Mouse (Mus musculus) liver, adult 2 months (tissue): ENCODE data around the gene Ifi211. TPM values are rescaled to one million over a fixed set of nuclear protein-coding genes. Genes with fewer than 3 reads are reported as not detected.
"Not testable (repeated sequence)": the region's sequence is repeated elsewhere in the genome, so short reads cannot be mapped to it uniquely, and the experiment has no call there.

Source experiments
- DNase-seq: peaks from one replicate; pipeline ENCODE4 v3.0.0-alpha.2; 2011; ENCODE audit warnings: low read depth, low spot score; ENCODE audit errors: extremely low read depth
- H3K27ac ChIP-seq: fragments of 200-500 bp; replicated peaks from 2 replicates; pipeline ENCODE4 v1.5.1; 2012; ENCODE audit warnings: low read depth, mild to moderate bottlenecking, control low read depth, inconsistent platforms, low read length; ENCODE audit not compliant: insufficient read depth
- H3K27me3 ChIP-seq: fragments of 200-500 bp; 2 replicates; pipeline ENCODE4 v1.6.1; 2012; ENCODE audit warnings: mild to moderate bottlenecking, moderate library complexity, low read length, inconsistent platforms; ENCODE audit not compliant: control insufficient read depth, insufficient read depth
- H3K36me3 ChIP-seq: fragments of 200-500 bp; 2 replicates; pipeline ENCODE4 v1.6.1; 2012; ENCODE audit warnings: low read length, inconsistent platforms; ENCODE audit not compliant: control insufficient read depth, insufficient read depth
- H3K4me1 ChIP-seq: fragments of 200-500 bp; 2 replicates; pipeline ENCODE4 v1.6.1; 2011; ENCODE audit warnings: low read length; ENCODE audit not compliant: control insufficient read depth, insufficient read depth
- H3K4me3 ChIP-seq: fragments of 200-500 bp; 2 replicates; pipeline ENCODE4 v1.5.1; 2011; ENCODE audit warnings: low read depth, mild to moderate bottlenecking, control low read depth, low read length, moderate library complexity; ENCODE audit not compliant: insufficient read depth
- H3K79me2 ChIP-seq: fragments of 200-500 bp; 2 replicates; pipeline ENCODE4 v1.6.1; 2012; ENCODE audit warnings: inconsistent platforms, mild to moderate bottlenecking, low read length, moderate library complexity; ENCODE audit not compliant: control insufficient read depth, insufficient read depth
- H3K9ac ChIP-seq: fragments of 200-500 bp; 2 replicates; pipeline ENCODE4 v1.6.1; 2012; ENCODE audit warnings: low read depth, mild to moderate bottlenecking, control low read depth, inconsistent platforms, low read length
- CTCF ChIP-seq: fragments of 200-500 bp; IDR thresholded peaks from 2 replicates; pipeline ENCODE4 v1.5.1; 2011; ENCODE audit warnings: low read depth, low read length, control low read depth
- POLR2A ChIP-seq: fragments of 200-500 bp; IDR thresholded peaks from 2 replicates; pipeline ENCODE4 v1.6.1; 2011; ENCODE audit warnings: low read length, control low read depth; ENCODE audit not compliant: insufficient read depth; ENCODE audit errors: extremely low read depth
- WGBS: fragments of 180-500 bp; shearing (Covaris S2); methylation state at CpG from one replicate; pipeline ENCODE4 v1.1.7; 2018; 5-methylcytosine and 5-hydroxymethylcytosine counted together
- polyA plus RNA-seq: library from polyadenylated mRNA; depleted of rRNA; stranded (reverse); fragments of >200 nt; gene quantifications from 2 replicates; pipeline ENCODE4 v1.2.3, GENCODE M21; 2012; rRNA removed
- total RNA-seq: library from RNA; depleted of rRNA; stranded (reverse); fragments of >200 nt; gene quantifications from 2 replicates; pipeline ENCODE4 v1.2.3, GENCODE M21; 2014; rRNA removed

Ifi211 gene
- total RNA-seq (2.2 and 3.9 TPM in 2 replicates), polyA plus RNA-seq (0.14 and 0.27 TPM in 2 replicates)

GRCm38 (mm10) chr1:173912548-173913255, at the start of gene Ifi211:
Gene Ifi211, minus strand, starts transcription at chr1:173913046.
- not testable (repeated sequence) for H3K4me3 ChIP-seq, H3K36me3 ChIP-seq, H3K4me1 ChIP-seq, H3K27ac ChIP-seq, H3K27me3 ChIP-seq, H3K9ac ChIP-seq, H3K79me2 ChIP-seq
- peak; percentile 29 for DNase-seq
- 54% methylated on average over 6 of the region's 6 CpGs for WGBS

- not testable (repeated sequence) for H3K4me3 ChIP-seq, H3K79me2 ChIP-seq, H3K27ac ChIP-seq, H3K36me3 ChIP-seq, H3K27me3 ChIP-seq, H3K9ac ChIP-seq, H3K4me1 ChIP-seq
- 56% methylated on average over 1 of the region's 1 CpGs for WGBS
- DNase-seq, result peak; percentile 17
Observed at GRCm38 (mm10) chr1:173961491-173961890, 48.6 kb upstream of the Ifi211 start.

- not testable (repeated sequence) for H3K36me3 ChIP-seq, H3K27ac ChIP-seq, H3K4me3 ChIP-seq, H3K79me2 ChIP-seq, H3K9ac ChIP-seq, H3K27me3 ChIP-seq, DNase-seq, H3K4me1 ChIP-seq
- 64% methylated on average over 3 of the region's 3 CpGs for WGBS
Observed at GRCm38 (mm10) chr1:173959998-173960397, 47.2 kb upstream of the Ifi211 start.

- H3K36me3 ChIP-seq, H3K4me3 ChIP-seq, H3K27me3 ChIP-seq, H3K9ac ChIP-seq, H3K4me1 ChIP-seq, H3K27ac ChIP-seq, DNase-seq, H3K79me2 ChIP-seq: not testable (repeated sequence)
- WGBS, result 59% methylated on average over 3 of the region's 3 CpGs
Observed at GRCm38 (mm10) chr1:173955839-173956527, 43.1 kb upstream of the Ifi211 start.

GRCm38 (mm10) chr1:173955071-173955796, 42.4 kb upstream of the Ifi211 start:
- no peak for TF ChIP-seq POLR2A
- Histone ChIP-seq H3K36me3 (no peaks in the 10 kb centered on the region), H3K4me3 (no peak overlapping the region), H3K79me2 (no peaks in the 10 kb centered on the region), H3K27ac (no peak overlapping the region), H3K9ac (no peak overlapping the region), H3K4me1 (no peaks in the 10 kb centered on the region), H3K27me3 (no peaks in the 10 kb centered on the region)
- DNase-seq, result no peak
- 76% methylated on average over 2 of the region's 2 CpGs for WGBS

- TF ChIP-seq CTCF (no peak), POLR2A (no peak)
- Histone ChIP-seq H3K9ac (no peak overlapping the region), H3K4me3 (no peak overlapping the region), H3K4me1 (no peaks in the 10 kb centered on the region), H3K27ac (no peak overlapping the region), H3K27me3 (no peaks in the 10 kb centered on the region), H3K79me2 (no peaks in the 10 kb centered on the region), H3K36me3 (no peaks in the 10 kb centered on the region)
- no peak for DNase-seq
- 65% methylated on average over 1 of the region's 1 CpGs for WGBS
Observed at GRCm38 (mm10) chr1:173953563-173953962, 40.7 kb upstream of the Ifi211 start.

- H3K79me2 ChIP-seq, H3K36me3 ChIP-seq, H3K9ac ChIP-seq, DNase-seq, H3K4me1 ChIP-seq, H3K27ac ChIP-seq, H3K4me3 ChIP-seq, H3K27me3 ChIP-seq: not testable (repeated sequence)
- 68% methylated on average over 2 of the region's 2 CpGs for WGBS
Observed at GRCm38 (mm10) chr1:173949044-173949443, 36.2 kb upstream of the Ifi211 start.

- H3K4me3 ChIP-seq, H3K79me2 ChIP-seq, H3K36me3 ChIP-seq, DNase-seq, H3K27me3 ChIP-seq, H3K9ac ChIP-seq, H3K4me1 ChIP-seq: not testable (repeated sequence)
- H3K27ac ChIP-seq, result peak overlapping the region; percentile 65
Observed at GRCm38 (mm10) chr1:173942780-173943066, 29.9 kb upstream of the Ifi211 start.
